Mouse (Mus musculus): ENCODE measurements around the gene Olfr287. TPM values are rescaled to one million over a fixed set of nuclear protein-coding genes. Genes with fewer than 3 reads are reported as not detected.

The Olfr287 gene
- polyA plus RNA-seq, 1 experiment from 2014 or later = not detected

GRCm38 (mm10) chr15:98181132-98181711 lies 39.6 kb downstream of the Olfr287 start:
- no peaks in the 10 kb centered on the region for H3K9me3 ChIP-seq (ENCODE audit: low read depth, low read length)
- H3K36me3 ChIP-seq (ENCODE audit: insufficient read depth) = no peaks in the 10 kb centered on the region
- H3K27me3 ChIP-seq (ENCODE audit: insufficient read depth, low read length) = 0 out of 2 replicates have a peak, but pooled peaks cover 4% of the 10 kb centered on the region
- DNase-seq (peak; percentile 93), ATAC-seq (ENCODE audit: insufficient read depth) (peak; percentile 98)
- peak overlapping the region; percentile 40 for H3K9ac ChIP-seq
- peak overlapping the region; percentile 47 for H3K4me3 ChIP-seq (ENCODE audit: low read depth, low read length)
- H3K27ac ChIP-seq (ENCODE audit: low read depth) = peak overlapping the region; percentile 50; the same call in 1 of the 2 replicates
- WGBS = under 1% methylated on average over 30 of the region's 30 CpGs
- peak overlapping the region; percentile 73 for H3K4me2 ChIP-seq
- TF ChIP-seq CTCF (IDR thresholded peaks at IDR 0.05; ENCODE audit: low read depth) = peak; percentile 85
- H3K4me1 ChIP-seq (ENCODE audit: insufficient read depth) = 0 out of 2 replicates have a peak, but pooled peaks cover 3% of the 10 kb centered on the region

- DNase-seq (no peak), ATAC-seq (ENCODE audit: insufficient read depth) (no peak)
- Histone ChIP-seq H3K4me1 (ENCODE audit: insufficient read depth) (0 out of 2 replicates have a peak, but pooled peaks cover 3% of the 10 kb centered on the region), H3K4me3 (ENCODE audit: low read depth, low read length) (peak overlapping the region; percentile 47), H3K27ac (ENCODE audit: low read depth) (peak overlapping the region; percentile 58; the same call in 1 of the 2 replicates), H3K27me3 (ENCODE audit: insufficient read depth, low read length) (0 out of 2 replicates have a peak, but pooled peaks cover 4% of the 10 kb centered on the region), H3K4me2 (peak overlapping the region; percentile 73), H3K36me3 (ENCODE audit: insufficient read depth) (no peaks in the 10 kb centered on the region), H3K9ac (peak overlapping the region; percentile 40), H3K9me3 (ENCODE audit: low read depth, low read length) (no peaks in the 10 kb centered on the region)
- WGBS = 7% methylated on average over 26 of the region's 26 CpGs
- no peak for TF ChIP-seq CTCF (IDR thresholded peaks at IDR 0.05; ENCODE audit: low read depth)
These were observed 40.2 kb downstream of the Olfr287 start for GRCm38 (mm10) chr15:98180567-98181131.

- TF ChIP-seq CTCF (IDR thresholded peaks at IDR 0.05; ENCODE audit: low read depth) = no peak
- ATAC-seq (ENCODE audit: insufficient read depth) (no peak), DNase-seq (no peak)
- no peaks in the 10 kb centered on the region for H3K36me3 ChIP-seq (ENCODE audit: insufficient read depth)
- H3K4me2 ChIP-seq = no peak overlapping the region
- WGBS = 60% methylated on average over 3 of the region's 3 CpGs
- peaks cover 13% of the 10 kb centered on the region; the same call in 1 of the 2 replicates for H3K27me3 ChIP-seq (ENCODE audit: insufficient read depth, low read length)
- no peak overlapping the region for H3K27ac ChIP-seq (ENCODE audit: low read depth)
- H3K9ac ChIP-seq = no peak overlapping the region
- H3K9me3 ChIP-seq (ENCODE audit: low read depth, low read length) = no peaks in the 10 kb centered on the region
- H3K4me1 ChIP-seq (ENCODE audit: insufficient read depth) = 0 out of 2 replicates have a peak, but pooled peaks cover 3% of the 10 kb centered on the region
- H3K4me3 ChIP-seq (ENCODE audit: low read depth, low read length) = no peak overlapping the region
These were observed 43.5 kb downstream of the Olfr287 start for GRCm38 (mm10) chr15:98177320-98177719.

GRCm38 (mm10) chr15:98173821-98174220 lies 47.0 kb downstream of the Olfr287 start:
- TF ChIP-seq CTCF (IDR thresholded peaks at IDR 0.05; ENCODE audit: low read depth) = peak; percentile 69
- H3K27me3 ChIP-seq (ENCODE audit: insufficient read depth, low read length) = peaks cover 39% of the 10 kb centered on the region
- no peak overlapping the region for H3K27ac ChIP-seq (ENCODE audit: low read depth)
- no peaks in the 10 kb centered on the region for H3K36me3 ChIP-seq (ENCODE audit: insufficient read depth)
- H3K4me2 ChIP-seq = no peak overlapping the region
- H3K9me3 ChIP-seq (ENCODE audit: low read depth, low read length) = no peaks in the 10 kb centered on the region
- no peak for ATAC-seq (ENCODE audit: insufficient read depth)
- no peak overlapping the region for H3K9ac ChIP-seq
- DNase-seq = peak; percentile 80
- WGBS = 40% methylated on average over 8 of the region's 8 CpGs
- no peak overlapping the region for H3K4me3 ChIP-seq (ENCODE audit: low read depth, low read length)
- no peaks in the 10 kb centered on the region for H3K4me1 ChIP-seq (ENCODE audit: insufficient read depth)

GRCm38 (mm10) chr15:98172113-98172512 lies 48.7 kb downstream of the Olfr287 start:
- Histone ChIP-seq H3K4me1 (ENCODE audit: insufficient read depth) (no peaks in the 10 kb centered on the region), H3K27ac (ENCODE audit: low read depth) (no peak overlapping the region), H3K36me3 (ENCODE audit: insufficient read depth) (no peaks in the 10 kb centered on the region), H3K27me3 (ENCODE audit: insufficient read depth, low read length) (peaks cover 56% of the 10 kb centered on the region), H3K9me3 (ENCODE audit: low read depth, low read length) (no peaks in the 10 kb centered on the region), H3K4me2 (no peak overlapping the region), H3K4me3 (ENCODE audit: low read depth, low read length) (no peak overlapping the region), H3K9ac (no peak overlapping the region)
- TF ChIP-seq CTCF (IDR thresholded peaks at IDR 0.05; ENCODE audit: low read depth) = no peak
- ATAC-seq (ENCODE audit: insufficient read depth) = no peak
- no peak for DNase-seq
- WGBS = 70% methylated on average over 5 of the region's 5 CpGs

GRCm38 (mm10) chr15:98170917-98171316 lies 49.9 kb downstream of the Olfr287 start:
- Histone ChIP-seq H3K27me3 (ENCODE audit: insufficient read depth, low read length) (peaks cover 67% of the 10 kb centered on the region), H3K4me1 (ENCODE audit: insufficient read depth) (no peaks in the 10 kb centered on the region), H3K27ac (ENCODE audit: low read depth) (no peak overlapping the region), H3K4me2 (no peak overlapping the region), H3K9me3 (ENCODE audit: low read depth, low read length) (no peaks in the 10 kb centered on the region), H3K36me3 (ENCODE audit: insufficient read depth) (no peaks in the 10 kb centered on the region), H3K9ac (no peak overlapping the region), H3K4me3 (ENCODE audit: low read depth, low read length) (no peak overlapping the region)
- ATAC-seq (ENCODE audit: insufficient read depth) = no peak
- DNase-seq = no peak
- no peak for TF ChIP-seq CTCF (IDR thresholded peaks at IDR 0.05; ENCODE audit: low read depth)
- 56% methylated on average over 9 of the region's 9 CpGs for WGBS

- no peak overlapping the region for H3K27ac ChIP-seq (ENCODE audit: low read depth)
- whole genome bisulfite sequencing = 32% methylated on average over 7 of the region's 7 CpGs
- DNase-seq (no peak), ATAC-seq (ENCODE audit: insufficient read depth) (no peak)
- H3K36me3 ChIP-seq (ENCODE audit: insufficient read depth) = no peaks in the 10 kb centered on the region
- TF ChIP-seq CTCF (IDR thresholded peaks at IDR 0.05; ENCODE audit: low read depth) = no peak
- no peaks in the 10 kb centered on the region for H3K9me3 ChIP-seq (ENCODE audit: low read depth, low read length)
- H3K4me3 ChIP-seq (ENCODE audit: low read depth, low read length) = no peak overlapping the region
- no peaks in the 10 kb centered on the region for H3K4me1 ChIP-seq (ENCODE audit: insufficient read depth)
- H3K4me2 ChIP-seq = no peak overlapping the region
- H3K27me3 ChIP-seq (ENCODE audit: insufficient read depth, low read length) = peaks cover 72% of the 10 kb centered on the region
- no peak overlapping the region for H3K9ac ChIP-seq
These were observed 50.5 kb downstream of the Olfr287 start for GRCm38 (mm10) chr15:98170365-98170764.
